Mouse (Mus musculus): ENCODE data around the gene Plekhm1.
"Not testable (repeated sequence)": the region's sequence is repeated elsewhere in the genome, so short reads cannot be mapped to it uniquely, and the experiment has no call there.

Plekhm1 gene

DNA sequence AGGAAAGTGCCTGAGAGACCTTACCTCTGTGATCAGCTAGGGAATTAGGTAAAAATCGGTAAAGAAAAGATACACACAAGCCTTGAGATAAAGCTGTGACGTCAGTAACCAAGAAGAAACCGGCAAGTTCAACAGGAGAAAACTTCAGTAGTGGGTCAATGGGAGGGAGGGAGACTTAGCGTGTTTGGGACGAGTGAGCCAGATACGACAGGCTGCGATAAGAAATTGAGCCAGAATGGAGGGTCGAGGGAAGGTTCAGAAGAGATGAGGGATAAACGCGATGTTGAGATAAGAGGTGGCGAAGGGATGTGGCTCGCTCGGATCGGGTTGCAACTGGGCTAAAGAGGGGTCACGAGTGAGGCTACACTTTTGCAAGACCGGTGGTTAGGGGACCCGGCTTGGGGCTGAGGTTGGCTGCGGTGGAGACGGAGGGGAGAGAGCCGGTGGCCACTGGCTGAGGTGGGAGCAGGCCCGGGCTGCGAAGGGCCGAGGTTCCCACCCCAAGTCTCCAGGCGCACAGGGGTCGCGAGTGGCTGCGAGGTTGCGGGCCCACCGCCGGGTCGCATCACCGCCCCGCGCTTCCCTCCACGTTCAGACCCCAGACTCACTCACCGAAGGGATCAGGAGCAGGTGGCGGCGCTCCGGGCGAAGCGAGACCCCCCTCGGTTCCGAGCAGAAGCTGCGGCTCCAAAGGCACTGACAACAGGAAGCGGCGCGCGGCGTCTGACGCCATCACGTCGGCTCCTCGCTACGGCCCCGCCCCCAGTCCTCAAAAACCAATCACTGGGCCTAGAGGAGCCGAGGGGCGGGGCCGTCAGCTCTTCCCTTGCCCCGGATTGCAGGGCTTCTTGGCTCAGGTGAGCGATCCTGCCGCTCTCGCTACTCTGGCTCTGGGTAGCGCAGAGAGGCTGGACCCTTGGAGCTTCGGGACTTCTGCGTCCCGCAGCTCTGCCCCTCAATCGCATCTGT is at the start of gene Plekhm1:
Gene Plekhm1, minus strand, starts transcription at position 707 of the 969 bp plus-strand sequence.
- DNase-seq (ENCODE audit: low spot score in 2 of 2): peak; percentile 92 to 96

DNA sequence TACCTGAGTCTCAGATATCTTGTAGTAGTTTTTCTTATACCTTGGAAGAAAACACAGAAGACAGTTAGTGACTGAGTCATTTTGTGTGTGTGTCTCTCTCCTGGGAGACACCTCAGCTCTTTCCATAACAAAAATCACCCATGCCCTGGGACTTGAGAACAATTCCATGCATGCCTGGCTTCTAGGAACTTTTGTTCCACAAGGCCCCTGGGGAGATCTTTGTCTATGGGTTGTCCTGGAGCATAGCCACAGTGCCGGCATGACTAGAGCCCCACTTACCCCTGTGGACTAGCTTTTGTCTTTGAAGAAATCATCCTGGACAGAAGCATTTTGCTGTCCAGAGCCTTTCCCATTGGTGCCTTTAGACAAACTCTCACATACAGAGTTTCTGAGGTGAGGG is 38.6 kb upstream of the Plekhm1 start:
- DNase-seq (ENCODE audit: low spot score in 2 of 2): not testable (repeated sequence)

DNA sequence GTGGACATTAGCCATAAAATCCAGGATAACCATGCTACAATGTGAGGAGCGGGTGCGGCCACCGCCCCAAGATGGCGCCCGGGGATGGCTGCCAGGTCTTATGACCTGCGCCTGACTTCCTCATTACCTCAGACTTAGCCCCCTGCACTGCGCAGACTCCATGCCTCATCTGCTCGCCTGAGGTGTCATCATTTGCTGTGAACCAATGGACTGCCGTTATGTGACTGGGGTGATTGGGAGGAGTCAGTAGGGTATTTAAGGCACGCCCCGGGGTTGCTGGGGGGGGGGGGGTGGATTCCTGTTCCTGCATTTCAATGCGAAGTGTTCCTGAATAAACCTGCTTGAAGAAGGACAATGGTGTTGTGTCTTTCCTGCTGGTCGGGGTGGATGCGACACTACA is 37.2 kb upstream of the Plekhm1 start:
- DNase-seq (ENCODE audit: low spot score in 2 of 2): not testable (repeated sequence)

DNA sequence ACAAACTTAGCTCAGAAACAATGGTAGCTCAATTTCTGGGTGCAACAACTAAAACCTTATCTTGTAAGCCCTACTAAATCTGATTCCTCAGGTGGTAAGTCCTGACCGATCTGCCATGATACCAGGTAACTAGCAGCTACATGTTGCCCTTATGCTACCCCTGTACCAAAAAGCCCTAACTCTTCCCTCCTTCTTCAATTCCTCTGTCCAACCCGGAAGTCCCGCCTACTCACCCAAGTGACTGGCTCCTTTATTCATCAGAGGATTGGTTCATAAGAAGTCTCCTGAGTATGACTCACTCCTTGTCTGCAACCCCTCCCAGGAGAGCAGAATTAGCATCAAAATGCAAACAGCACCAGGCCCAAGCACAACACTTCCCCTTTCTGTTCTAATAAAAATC is 31.2 kb upstream of the Plekhm1 start:
- no peak for DNase-seq (ENCODE audit: low spot score in 2 of 2)

DNA sequence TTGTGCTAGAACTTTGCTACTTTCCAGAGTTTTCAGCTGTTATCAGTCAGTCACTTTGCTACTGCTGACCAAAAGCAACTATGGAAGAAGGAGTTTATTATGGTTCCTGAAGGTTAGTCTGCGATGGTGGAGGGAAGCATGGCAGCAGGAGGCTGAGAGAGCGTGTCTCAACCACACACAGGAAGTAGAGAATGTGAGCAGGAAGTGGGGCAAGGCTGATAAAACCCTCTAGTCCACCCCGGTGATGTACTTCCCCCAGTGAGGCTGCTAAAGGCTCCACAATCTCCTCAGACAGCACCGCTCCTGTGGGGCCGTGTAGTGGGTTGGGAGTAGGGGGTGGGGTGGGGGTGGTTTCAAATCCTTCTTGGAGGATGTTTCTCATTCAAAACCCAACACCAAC is 23.8 kb upstream of the Plekhm1 start:
- no peak for DNase-seq (ENCODE audit: low spot score in 2 of 2)

DNA sequence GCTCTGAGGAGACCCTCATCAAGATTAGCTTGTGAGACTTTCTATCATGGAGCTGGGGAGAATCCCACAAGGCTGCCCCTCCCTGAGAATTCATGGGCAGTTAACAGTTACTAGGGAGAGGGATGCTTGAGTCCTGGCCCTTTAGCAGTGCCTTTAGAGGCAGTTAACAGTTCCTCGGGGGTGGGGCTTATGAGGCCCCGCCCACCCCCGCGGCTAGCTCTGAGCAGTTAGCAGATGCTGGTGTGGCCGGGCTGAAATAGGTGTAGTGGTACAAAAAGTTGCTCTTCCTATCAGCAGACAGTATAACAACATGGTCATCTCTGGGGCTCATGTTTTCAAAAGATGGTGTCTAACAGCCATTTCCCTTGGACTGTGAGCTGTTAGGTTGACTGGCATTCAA is 12.5 kb upstream of the Plekhm1 start:
- no peak for DNase-seq (ENCODE audit: low spot score in 2 of 2)

DNA sequence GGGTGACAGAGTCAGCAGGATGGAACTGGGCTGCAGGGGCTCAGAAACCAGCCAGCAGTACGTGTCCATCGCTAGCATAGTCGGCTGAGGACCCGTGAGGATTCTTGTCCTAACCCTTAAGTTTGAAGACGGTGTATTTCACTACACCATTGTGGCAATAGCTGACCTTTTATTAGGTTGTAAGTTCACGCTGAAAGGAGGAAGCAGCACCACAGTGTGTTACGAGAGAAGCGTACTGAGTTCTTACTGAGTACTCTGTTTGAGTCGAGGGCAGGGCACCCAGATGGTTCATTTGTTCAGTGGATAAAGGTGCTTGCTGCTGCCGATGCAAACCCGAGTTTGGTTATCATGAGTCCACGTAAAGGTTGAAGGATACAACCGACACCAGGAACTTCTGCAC is 7.2 kb upstream of the Plekhm1 start:
- no peak for DNase-seq (ENCODE audit: low spot score in 2 of 2)

DNA sequence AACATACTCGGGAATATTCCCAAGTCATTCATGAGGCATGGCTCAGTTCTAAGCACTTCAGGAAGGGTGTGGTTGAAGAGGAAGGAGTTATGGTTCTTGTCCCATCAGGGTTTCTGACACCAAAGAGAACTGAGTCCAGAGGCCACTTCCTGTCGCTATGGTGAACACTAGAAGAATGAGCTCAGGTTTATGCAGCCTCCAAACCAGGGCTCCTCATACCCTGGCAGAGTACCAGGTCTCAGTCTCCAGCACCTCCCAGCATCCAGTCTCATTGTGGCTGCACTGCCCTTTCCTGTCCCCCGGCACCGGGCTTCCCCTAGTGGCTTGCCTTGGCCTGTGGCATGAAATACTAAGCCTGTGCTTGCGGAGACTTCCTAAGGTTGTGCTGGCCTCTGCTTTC is 6.7 kb upstream of the Plekhm1 start:
- DNase-seq (ENCODE audit: low spot score in 2 of 2): no peak

DNA sequence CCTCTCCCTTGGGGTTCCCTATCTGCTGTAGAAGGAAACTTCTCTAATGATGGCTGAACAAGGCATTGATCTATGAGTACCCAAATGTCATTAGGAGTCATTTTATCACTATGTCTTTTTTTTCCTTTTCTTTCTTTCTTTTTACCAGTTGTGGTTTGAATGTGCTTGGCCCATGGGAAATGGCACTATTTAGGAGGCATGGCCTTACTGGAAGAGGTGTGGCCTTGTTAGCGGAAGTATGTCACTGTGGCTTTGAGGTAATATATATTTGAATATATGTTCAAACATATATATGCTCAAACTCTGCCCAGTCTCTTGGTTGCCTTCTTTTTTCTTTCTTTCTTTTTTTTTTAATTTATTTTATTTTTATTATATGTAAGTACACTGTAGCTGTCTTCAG is 1.0 kb upstream of the Plekhm1 start:
- DNase-seq (ENCODE audit: low spot score in 2 of 2): no peak

DNA sequence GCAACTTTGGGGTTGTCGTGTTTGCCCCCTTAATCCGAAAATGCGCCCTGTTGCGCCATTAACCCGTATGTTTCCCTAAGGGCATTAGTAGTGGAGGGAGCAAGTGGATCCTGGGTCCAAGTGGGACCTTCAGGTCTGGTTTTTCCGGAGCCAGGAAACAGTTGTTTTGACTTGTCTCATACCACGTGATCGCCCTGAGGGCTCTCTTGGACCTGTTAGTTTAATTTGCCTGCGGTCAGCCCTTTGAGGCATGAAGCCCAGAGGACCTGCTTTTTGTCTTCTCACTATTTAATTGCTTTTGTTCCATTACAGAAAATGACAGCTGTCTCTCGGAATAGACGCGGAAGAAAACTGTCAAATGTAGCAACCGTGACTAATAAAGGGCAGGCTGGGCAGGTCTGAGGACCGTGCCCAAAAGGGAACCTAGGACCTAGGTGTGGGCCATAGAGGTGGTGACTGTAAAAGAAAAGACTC is 500 bp upstream of the Plekhm1 start:
- no peak for DNase-seq (ENCODE audit: low spot score in 2 of 2)

DNA sequence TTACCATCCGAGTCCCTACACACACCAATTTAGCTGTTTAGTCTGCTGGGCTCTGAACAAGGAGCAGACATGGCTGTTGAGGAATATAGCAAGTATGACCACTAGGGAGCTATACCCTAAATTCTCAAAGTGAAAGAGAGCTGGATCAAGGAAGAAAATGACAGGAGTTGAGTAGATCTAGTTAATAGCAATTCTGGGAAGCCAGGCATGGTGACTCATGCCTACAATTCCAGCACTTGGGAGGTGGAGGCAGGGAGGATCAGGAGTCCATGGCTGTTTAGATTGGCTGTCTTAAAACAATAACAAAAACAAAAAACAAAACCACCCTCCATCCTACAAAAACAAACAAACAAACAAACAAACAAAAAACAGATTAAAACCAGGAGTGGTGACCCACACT is 1.2 kb downstream of the Plekhm1 start:
- DNase-seq (ENCODE audit: low spot score in 2 of 2): no peak

DNA sequence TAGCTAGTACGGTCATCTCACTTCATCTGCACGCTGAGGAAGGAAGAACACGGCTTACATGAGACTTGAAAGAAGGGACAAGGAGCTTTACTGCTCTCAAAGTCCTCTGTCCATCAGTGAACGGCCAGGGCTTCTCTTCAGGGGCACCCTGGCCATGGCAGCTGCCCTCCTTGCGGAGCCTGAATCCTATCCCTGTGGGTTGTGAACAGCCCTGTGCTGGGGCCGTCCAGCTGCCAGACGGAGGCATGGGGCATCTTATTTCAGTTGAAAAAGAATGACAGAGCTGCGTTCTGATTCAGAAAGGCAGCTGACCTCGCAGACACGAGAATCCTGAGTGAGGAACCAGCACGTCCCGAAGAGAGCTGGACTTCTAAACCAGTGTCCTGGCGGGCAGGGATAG is 3.6 kb downstream of the Plekhm1 start:
- DNase-seq (ENCODE audit: low spot score in 2 of 2): no peak

DNA sequence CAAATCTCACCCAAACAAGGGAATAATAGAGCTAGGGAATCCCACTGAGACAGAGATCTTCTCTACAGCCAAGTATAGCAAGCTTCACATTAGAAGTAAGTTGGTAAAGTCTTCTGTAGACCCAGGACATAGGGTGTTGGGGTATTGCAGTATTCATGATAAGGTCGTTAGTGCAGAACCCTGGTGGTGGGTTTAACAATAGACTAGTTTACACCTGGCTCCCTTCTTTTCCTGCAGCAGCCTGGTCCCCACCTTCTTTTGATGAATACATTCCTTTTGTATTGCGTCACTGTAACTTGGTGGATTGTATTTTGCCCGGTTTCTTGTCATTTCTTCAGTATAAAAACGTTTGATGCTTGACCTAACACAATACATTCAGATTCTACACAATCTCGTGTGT is 5.4 kb downstream of the Plekhm1 start:
- DNase-seq (ENCODE audit: low spot score in 2 of 2): not testable (repeated sequence)

DNA sequence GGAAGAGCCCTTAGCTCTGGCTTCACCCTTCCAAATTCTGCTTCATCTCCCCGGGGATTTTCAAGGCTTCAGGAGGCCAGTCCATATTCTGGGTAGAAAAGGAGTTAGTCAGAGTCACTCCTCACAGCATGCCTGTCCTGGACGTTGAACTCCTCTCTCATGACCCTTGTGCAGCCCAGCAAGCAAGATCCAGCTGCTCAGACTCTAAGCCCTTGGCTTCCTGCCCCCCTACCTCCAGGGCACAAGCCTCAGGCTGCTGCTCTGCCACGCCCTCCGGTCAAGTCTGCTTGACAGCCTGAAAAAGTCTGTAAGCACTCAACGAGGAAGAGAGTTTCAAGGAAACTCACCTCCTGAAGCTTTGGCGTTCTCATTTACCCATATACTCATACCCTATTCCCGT is 5.9 kb downstream of the Plekhm1 start:
- no peak for DNase-seq (ENCODE audit: low spot score in 2 of 2)

DNA sequence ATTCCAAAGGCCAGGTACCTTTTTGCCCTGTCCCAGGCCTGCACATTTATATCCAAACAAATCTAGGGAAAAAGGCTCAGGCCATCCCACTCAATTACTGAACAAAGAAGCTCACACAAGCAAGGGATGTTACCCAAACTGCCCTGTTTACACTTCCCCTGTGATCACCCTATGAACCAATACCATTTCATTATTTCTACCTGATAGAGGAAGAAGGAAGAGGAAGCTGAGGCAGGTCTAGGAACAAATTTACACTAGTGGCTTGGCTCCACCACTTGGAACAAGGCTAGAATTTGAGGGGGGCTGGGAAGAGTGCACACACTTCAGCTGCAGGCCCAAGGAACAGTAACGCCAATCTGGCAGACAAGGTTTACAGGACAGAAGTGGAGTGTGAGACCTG is 6.7 kb downstream of the Plekhm1 start:
- DNase-seq (ENCODE audit: low spot score in 2 of 2): no peak

DNA sequence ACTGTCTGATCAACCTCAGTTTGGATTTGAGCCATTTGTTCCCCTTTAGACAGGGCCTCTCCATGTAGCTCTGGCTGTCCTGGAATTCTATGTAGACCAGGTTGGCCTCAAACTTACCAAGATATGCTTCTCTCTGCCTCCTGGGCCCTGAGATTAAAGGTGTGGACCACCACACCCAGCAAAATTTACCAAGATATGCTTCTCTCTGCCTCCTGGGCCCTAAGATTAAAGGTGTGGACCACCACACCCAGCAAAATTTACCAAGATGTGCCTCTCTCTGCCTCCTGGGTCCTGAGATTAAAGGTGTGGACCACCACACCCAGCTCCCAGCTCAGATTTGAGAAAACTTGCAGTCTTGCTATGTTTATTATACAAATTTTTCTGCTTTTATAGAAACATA is 7.9 kb downstream of the Plekhm1 start:
- no peak for DNase-seq (ENCODE audit: low spot score in 2 of 2)

DNA sequence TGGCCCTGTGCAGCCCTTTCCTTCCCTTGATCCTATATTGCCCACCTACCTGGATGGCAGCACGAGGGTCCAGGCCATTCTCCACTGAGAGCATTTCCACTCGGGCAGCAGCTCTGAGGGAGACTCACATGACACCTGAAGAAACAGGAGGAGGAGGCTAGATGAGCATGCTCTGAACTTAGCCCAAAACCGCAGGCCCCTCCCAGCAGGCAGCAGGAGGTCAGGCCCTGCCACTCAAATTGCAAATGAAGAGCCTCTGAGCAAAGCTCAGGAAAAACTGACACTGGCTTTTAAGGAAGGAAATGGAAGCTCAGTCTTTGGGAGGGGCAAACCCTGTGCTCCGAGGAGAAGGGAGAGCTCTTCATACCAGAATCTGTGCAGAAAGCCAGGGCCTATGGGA is 8.7 kb downstream of the Plekhm1 start:
- no peak for DNase-seq (ENCODE audit: low spot score in 2 of 2)

DNA sequence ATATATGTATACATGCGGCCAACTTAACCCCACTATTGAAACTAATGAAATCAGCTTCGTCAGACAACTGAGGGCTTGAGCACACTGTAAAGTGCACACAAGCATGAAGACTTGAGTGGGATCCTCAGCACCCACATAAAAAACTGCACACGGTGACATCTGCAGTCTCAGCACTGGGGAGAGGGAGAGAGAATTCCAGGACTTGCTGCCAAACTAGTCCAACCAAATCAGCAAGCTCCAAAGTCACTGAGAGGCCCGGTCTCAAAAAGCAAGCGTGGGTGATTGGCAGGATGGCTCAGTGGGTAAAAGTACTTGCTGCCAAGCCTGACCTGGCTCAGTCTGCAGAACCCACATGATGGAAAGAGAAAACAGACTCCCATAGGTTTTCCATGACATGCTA is 9.7 kb downstream of the Plekhm1 start:
- DNase-seq (ENCODE audit: low spot score in 2 of 2): no peak

DNA sequence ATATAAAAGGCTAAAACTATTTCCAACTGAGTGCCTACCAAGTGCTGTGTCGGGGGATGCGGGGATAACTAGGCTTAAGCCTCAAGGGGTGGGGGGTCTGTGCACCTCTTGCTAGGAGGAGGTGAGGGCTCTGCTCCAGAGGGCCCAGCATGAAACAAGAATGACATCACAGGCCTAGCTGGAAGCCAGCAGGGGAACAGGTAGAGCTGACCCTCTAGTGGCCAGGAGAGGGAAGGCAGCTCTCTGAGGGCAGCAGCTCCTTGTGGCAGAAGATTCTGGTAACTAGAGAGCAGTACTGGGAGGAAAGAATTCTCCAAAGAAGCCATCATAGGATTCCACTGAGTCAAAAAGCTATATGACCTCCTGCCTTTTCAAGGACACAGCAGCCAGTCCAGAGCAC is 10.3 kb downstream of the Plekhm1 start:
- DNase-seq (ENCODE audit: low spot score in 2 of 2): peak in 1 of 2 experiments; percentile 29

DNA sequence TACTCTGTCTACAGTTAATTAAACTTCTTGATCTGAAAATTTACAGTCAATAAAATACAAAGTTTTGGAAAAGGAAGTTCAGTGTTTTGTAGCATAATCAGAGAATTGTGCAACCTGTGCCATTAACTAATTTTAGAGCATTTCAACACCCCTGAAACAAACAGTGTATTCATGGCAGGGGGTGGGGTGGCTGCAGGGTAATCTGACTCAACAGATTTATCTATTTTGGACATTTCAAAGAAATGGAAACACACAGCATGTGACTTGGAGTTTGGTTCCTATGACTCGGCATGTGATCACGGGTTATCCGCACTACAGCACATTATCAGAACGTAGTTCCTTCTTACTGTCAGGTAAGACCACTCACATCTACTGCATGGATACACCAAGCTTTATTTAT is 12.5 kb downstream of the Plekhm1 start:
- DNase-seq (ENCODE audit: low spot score in 2 of 2): no peak

DNA sequence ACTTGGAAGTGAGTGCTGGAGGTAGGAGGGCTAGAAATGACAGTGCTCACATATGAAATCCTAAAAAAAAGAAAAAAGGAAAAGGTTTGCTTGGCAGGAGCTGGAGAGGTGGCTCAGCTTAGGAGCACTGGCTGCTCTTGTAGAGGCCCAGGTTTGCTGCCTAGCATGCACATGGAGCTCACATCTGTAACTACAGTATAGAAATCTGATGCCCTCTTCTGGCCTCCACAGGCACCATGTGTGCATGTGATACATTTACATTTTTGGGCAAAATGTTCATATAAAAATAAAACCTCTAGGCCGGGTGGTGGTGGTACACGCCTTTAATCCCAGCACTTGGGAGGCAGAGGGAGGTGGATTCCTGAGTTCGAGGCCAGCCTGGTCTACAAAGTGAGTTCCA is 13.4 kb downstream of the Plekhm1 start:
- DNase-seq (ENCODE audit: low spot score in 2 of 2): no peak

DNA sequence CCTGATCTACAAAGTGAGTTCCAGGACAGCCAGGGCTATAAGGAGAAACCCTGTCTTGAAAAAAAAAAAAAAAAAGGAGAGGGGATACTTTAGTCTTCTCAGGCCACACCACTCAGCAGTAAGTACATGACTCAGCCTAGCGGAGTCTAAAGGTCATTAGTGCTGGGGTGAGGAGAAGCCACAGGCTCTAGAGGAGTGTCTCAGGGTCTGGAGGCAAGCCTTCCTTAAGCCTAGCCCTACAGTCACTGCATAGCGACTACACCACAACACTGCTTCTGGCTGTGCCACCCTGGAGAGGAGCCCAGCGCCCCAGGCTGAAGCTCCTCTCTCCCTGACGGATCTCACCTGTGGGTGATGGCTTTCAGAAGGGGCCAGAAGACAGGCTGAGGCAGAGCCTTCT is 15.8 kb downstream of the Plekhm1 start:
- DNase-seq (ENCODE audit: low spot score in 2 of 2): no peak

DNA sequence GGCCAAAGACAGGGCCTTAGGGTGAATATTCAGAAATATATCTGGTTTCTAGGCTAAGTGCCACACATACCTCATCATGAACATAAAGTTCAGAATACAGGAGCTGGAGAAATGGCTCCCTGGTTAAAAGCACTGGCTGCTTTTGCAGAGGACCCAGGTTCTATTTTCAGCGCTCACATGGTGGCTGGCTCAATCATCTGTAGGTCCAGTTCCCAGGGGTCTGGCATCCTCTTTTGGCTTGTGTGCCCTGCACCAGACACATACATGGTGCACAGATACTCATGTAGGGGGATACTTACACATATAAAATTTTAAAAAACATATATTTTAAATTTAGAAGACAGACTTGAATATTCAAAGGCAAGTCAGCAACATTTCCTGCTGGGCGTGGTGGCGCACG is 16.3 kb downstream of the Plekhm1 start:
- no peak for DNase-seq (ENCODE audit: low spot score in 2 of 2)

DNA sequence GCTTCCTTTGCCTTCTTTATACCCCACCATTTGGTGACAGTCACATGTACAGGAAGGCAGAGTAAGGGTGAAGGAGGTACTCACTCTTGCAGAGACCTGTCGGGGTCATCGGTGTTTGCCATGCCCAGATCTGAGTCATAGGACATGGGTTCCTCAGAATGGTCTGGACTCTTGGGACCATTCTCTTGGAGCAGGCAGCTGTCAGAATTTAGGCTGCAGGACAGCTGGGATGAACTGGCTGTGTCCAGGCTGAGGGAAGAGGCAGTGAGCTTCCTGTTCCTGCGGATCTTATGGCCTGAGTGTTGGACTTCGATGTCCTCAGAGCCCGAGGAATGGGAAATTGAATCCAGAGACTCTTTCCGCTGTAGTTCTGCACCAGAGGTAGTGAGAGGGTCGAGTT is 17.9 kb downstream of the Plekhm1 start:
- DNase-seq (ENCODE audit: low spot score in 2 of 2): no peak

Measured in frontal cortex, postnatal 10 days (tissue).